Mouse (Mus musculus) erythroblast, embryonic 14.5 days (primary cell): ENCODE measurements at regions not wholly inside any gene's neighbourhood (a gene's known extent, or its start where the extent isn't known, plus 50 kb on each side); places are given as distances from the start of the nearest gene placed in this dataset.
"Not testable (repeated sequence)": the region's sequence is repeated elsewhere in the genome, so short reads cannot be mapped to it uniquely, and the experiment has no call there.

Experiments
- GATA1 ChIP-seq: IDR thresholded peaks from 2 replicates; pipeline ENCODE4 v1.6.1; 2012; ENCODE audit warnings: low read length, inconsistent platforms, mixed read lengths
- TAL1 ChIP-seq: IDR thresholded peaks from 3 replicates; pipeline ENCODE4 v1.6.1; 2012; ENCODE audit warnings: low read length, inconsistent platforms, mixed read lengths

DNA sequence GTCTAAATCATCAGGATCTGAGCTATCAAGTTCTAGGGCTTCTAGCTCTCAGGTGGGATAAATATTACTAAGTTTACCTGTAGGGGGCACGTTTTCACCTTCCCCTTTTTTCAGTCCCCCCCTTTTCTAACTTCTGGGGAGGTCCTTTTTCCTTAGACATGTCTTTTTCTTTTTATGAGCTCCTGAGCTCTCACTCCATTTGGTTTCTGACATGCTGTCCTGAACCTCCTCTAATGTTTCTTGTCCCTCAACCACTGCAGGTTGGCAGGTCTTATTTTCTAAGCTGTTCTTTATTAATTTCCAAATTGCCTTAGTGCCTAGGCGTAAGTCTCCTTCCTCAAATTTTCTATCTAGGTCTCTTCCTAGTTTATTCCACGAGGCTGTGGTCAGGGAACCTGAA lies 470.9 kb downstream of the Lrfn5 start:
- not testable (repeated sequence) for TF ChIP-seq TAL1, GATA1
